Mouse (Mus musculus) liver, embryonic 11.5 days (tissue): ENCODE data around the gene Pom121. TPM values are rescaled to one million over a fixed set of nuclear protein-coding genes. Genes with fewer than 3 reads are reported as not detected.

Experiments used
- ATAC-seq: fragments of 200-750 bp; cut with Nextera tagmentation; replicated peaks from 2 replicates; pipeline ENCODE4 v1.8.0; 2017; ENCODE audit warnings: moderate number of reproducible peaks, mild to moderate bottlenecking, moderate TSS enrichment, moderate library complexity; ENCODE audit not compliant: low FRiP score
- DNase-seq: peaks from one replicate; pipeline ENCODE4 v3.0.0-alpha.2; 2017; ENCODE audit warnings: low spot score
- H3K27ac ChIP-seq: fragments of 300-500 bp; sonication (generic); 2 replicates; pipeline ENCODE4 v1.5.1; 2014; ENCODE audit warnings: mild to moderate bottlenecking, low read depth, low read length, control low read depth
- H3K27me3 ChIP-seq: fragments of 300-500 bp; sonication (generic); replicated peaks from 2 replicates; pipeline ENCODE4 v1.6.1; 2014; ENCODE audit warnings: low read length, mixed read lengths; ENCODE audit not compliant: control insufficient read depth, insufficient read depth
- H3K36me3 ChIP-seq: fragments of 300-500 bp; sonication (generic); 2 replicates; pipeline ENCODE4 v1.6.1; 2014; ENCODE audit warnings: mild to moderate bottlenecking, low read length, moderate library complexity, mixed read lengths; ENCODE audit not compliant: control insufficient read depth, insufficient read depth
- H3K4me1 ChIP-seq: fragments of 300-500 bp; sonication (generic); replicated peaks from 2 replicates; pipeline ENCODE4 v1.6.1; 2014; ENCODE audit warnings: low read length, mixed read lengths; ENCODE audit not compliant: control insufficient read depth, insufficient read depth
- H3K4me2 ChIP-seq: fragments of 300-500 bp; sonication (generic); 2 replicates; pipeline ENCODE4 v1.6.1; 2014; ENCODE audit warnings: mild to moderate bottlenecking, control low read depth, moderate library complexity
- H3K4me3 ChIP-seq: fragments of 300-500 bp; sonication (generic); 2 replicates; pipeline ENCODE4 v1.5.1; 2014; ENCODE audit warnings: low read depth, low read length, control low read depth
- H3K9ac ChIP-seq: fragments of 300-500 bp; sonication (generic); 2 replicates; pipeline ENCODE4 v1.6.1; 2014; ENCODE audit warnings: low read depth, low read length, control low read depth
- H3K9me3 ChIP-seq: fragments of 300-500 bp; sonication (generic); 2 replicates; pipeline ENCODE4 v1.6.1; 2016; ENCODE audit warnings: low read length, inconsistent platforms, mixed read lengths; ENCODE audit not compliant: control insufficient read depth
- whole genome bisulfite sequencing: fragments of 180-500 bp; shearing (Covaris S2); extraction: QIAGEN DNeasy Blood & Tissue Kit; methylation state at CpG from one replicate; pipeline ENCODE4 v1.1.7; 2014; 5-methylcytosine and 5-hydroxymethylcytosine counted together
- polyA plus RNA-seq: library from polyadenylated mRNA; unstranded; fragments of >200 nt; fragmentation: Nextera tagmentation; extraction: Ambion mirVana; gene quantifications from 2 replicates; pipeline ENCODE4 v1.2.1, GENCODE M21; 2014

The Pom121 gene
- polyA plus RNA-seq: 18.0 and 19.7 TPM in 2 replicates

DNA sequence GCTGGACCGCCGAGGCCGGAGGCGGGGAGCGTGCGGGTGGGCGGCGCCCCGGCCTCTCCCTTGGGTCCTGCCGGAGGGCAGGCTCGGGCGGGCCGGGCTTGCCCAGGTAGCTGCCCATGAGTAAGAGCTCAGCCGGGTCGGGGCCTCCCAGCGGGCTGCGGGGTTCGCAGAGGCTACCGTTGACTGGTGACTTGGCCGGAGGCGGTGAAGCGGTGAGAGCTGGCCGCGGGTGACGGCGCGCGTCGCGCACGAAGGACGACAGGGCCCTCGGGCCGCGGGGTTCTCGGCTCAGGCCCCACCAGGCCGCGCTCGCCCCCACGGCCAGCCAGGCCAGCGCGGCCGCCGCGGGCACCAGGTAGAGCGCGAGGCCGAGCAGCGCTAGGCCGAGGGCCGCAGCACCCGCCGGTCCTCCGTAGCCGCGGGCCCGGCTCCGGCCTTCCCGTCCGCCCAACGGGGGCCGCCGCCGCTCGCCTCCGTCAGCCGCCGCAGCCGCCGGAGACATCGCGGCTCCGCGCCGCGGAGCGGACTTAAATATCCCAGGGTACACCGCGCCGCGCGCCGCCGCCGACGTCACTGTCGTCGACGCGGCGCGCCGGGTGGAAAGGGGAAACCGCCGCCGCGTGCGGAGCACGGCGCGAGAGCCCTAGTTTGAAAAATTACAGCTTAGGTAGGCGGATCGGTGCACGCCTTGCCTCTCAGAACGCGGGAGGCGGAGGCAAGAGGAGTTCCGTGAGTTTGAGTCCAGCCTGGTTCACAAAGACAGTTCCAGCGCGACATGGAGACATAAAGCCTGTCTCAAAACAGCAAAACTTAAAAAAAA lies at the start of gene Pom121:
TSS of gene Pom121 (minus strand) at position 543 of the 820 bp plus-strand sequence.
- no peaks in the 10 kb centered on the region for H3K9me3 ChIP-seq
- peak within 1 kb of the TSS; percentile 97 for H3K9ac ChIP-seq
- DNase-seq (peak; percentile 84), ATAC-seq (peak; percentile 87)
- under 1% methylated on average over 103 of the region's 110 CpGs for WGBS
- no peaks in the 10 kb centered on the region for H3K27me3 ChIP-seq
- H3K4me2 ChIP-seq: peak within 1 kb of the TSS; percentile 82
- H3K27ac ChIP-seq: peak within 1 kb of the TSS; percentile 90
- peaks cover 21% of the 10 kb centered on the region for H3K36me3 ChIP-seq
- H3K4me1 ChIP-seq: peaks cover 5% of the 10 kb centered on the region
- H3K4me3 ChIP-seq: peak within 1 kb of the TSS; percentile 95

DNA sequence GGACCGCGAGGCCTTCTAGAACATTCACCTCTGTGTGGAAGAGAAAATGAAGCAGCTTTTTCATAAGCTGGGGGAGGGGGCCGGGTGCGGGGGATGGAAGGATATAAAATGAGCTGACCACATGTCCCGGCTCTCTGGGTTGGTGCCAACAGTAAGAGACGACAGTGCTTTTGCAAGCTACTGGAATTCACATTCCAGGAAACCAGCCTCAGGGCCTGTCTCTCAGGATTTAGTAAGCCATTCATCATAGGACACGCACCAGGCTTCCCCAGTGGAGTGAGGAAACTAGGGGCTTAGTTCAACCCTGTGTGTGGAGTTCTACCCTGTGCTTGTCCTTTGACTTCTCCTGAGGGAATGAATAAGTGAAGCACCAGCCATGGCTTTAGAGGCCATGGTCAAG lies 48.1 kb upstream of the Pom121 start:
- no peak overlapping the region for H3K4me2 ChIP-seq
- WGBS: 76% methylated on average over 7 of the region's 7 CpGs
- no peaks in the 10 kb centered on the region for H3K4me1 ChIP-seq
- no peak overlapping the region for H3K4me3 ChIP-seq
- DNase-seq (no peak), ATAC-seq (no peak)
- no peak overlapping the region for H3K9ac ChIP-seq
- H3K27me3 ChIP-seq: no peaks in the 10 kb centered on the region
- no peaks in the 10 kb centered on the region for H3K9me3 ChIP-seq
- peaks cover 3% of the 10 kb centered on the region; the same call in 1 of the 2 replicates for H3K36me3 ChIP-seq
- H3K27ac ChIP-seq: no peak overlapping the region

DNA sequence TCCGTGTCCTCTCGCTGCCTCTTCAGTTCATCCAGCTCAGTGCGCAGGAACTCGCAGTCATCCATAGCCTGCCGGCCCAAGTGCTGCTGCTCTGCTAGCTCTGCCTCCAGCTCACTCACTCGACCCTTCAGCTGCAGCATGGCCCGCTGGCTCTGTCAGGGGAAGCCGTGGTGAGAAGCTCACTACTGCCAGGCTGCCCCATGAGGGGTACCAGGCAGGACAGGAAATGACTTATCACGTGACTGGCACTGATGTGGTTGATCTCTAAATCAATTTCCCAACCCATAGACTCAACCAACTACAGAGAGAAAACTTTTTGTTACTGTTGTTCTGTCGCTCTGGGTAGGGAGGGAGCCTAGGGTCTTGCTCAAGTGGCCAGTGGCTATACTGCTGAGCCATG lies 40.7 kb upstream of the Pom121 start:
- H3K36me3 ChIP-seq: peaks cover 17% of the 10 kb centered on the region; the same call in 1 of the 2 replicates
- WGBS: 85% methylated on average over 10 of the region's 10 CpGs

DNA sequence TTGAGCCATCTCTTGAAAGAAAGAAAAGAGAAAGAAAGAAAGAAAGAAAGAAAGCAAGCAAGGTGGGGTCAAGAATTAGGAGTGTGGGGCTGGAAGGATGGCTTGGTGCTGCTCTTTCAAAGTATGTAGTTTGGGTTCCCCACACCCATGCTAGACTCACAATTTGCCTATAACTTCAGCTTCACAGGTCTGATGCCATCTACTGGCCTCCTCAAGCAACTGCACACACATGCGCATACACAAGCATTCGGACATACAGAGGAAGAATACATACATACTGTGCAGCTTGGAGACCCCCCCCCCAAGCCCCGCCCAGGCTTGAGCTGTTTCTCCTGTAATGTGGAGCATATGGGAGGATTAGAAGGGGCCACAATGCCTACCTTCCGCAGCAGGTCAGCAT lies 39.5 kb upstream of the Pom121 start:
- WGBS: 91% methylated on average over 4 of the region's 4 CpGs
- no peak for ATAC-seq
- Histone ChIP-seq H3K9ac (no peak overlapping the region), H3K36me3 (peaks cover 17% of the 10 kb centered on the region; the same call in 1 of the 2 replicates), H3K27ac (no peak overlapping the region), H3K4me3 (no peak overlapping the region), H3K27me3 (no peaks in the 10 kb centered on the region), H3K9me3 (peaks cover 2% of the 10 kb centered on the region; the same call in 1 of the 2 replicates), H3K4me1 (no peaks in the 10 kb centered on the region), H3K4me2 (no peak overlapping the region)
- DNase-seq: no peak

More for the DNA sequence above, 40.7 kb upstream of the Pom121 start:
- Histone ChIP-seq H3K4me1 (no peaks in the 10 kb centered on the region), H3K9ac (no peak overlapping the region), H3K27ac (no peak overlapping the region), H3K27me3 (no peaks in the 10 kb centered on the region), H3K4me3 (no peak overlapping the region), H3K4me2 (no peak overlapping the region), H3K9me3 (peaks cover 2% of the 10 kb centered on the region; the same call in 1 of the 2 replicates)
- ATAC-seq (no peak), DNase-seq (no peak)

DNA sequence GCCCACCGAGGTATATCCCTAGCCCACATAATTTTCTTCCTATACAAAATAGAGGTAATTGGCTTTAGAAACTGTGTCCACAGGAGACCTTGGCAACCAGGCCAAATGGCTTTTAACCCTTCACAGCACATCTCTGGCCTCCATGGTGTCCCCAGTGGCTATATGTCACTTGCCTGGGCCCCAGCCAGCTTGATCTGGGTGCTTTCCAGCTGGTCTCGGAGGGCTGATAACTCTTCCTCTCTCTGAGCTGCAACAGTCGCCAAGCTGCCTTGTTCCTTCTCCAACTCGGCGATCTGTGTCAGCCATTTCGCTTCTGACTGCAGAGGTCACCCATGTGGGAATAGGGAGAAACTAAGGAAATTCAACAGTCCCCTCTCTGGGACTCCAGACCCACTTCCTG lies 36.8 kb upstream of the Pom121 start:
- Histone ChIP-seq H3K27ac (no peak overlapping the region), H3K27me3 (no peaks in the 10 kb centered on the region), H3K4me2 (no peak overlapping the region), H3K4me1 (no peaks in the 10 kb centered on the region), H3K9ac (no peak overlapping the region), H3K36me3 (peaks cover 26% of the 10 kb centered on the region; the same call in 1 of the 2 replicates), H3K4me3 (no peak overlapping the region), H3K9me3 (peaks cover 2% of the 10 kb centered on the region; the same call in 1 of the 2 replicates)
- WGBS: 81% methylated on average over 6 of the region's 6 CpGs
- DNase-seq (no peak), ATAC-seq (no peak)

DNA sequence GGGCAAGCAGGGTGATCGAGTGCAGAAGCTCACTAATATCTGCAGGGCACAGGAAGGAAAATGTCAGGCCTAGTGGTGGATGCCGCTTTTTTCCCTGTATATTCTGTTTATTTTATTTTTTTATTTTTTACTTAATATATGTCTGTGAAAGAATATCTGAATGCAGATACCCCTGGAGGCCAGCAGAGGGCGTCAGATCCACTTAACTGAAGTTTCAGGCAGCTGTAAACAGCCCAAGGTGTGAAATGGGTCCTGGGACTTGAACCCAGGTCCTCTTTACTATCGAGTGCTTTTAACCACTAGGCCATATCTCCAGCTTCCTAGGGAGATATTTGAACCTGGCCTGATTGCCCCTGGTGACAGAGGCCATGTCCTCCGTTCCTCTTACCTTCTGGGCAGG lies 34.4 kb upstream of the Pom121 start:
- DNase-seq (no peak), ATAC-seq (no peak)
- Histone ChIP-seq H3K4me3 (no peak overlapping the region), H3K27me3 (no peaks in the 10 kb centered on the region), H3K4me1 (no peaks in the 10 kb centered on the region), H3K36me3 (peaks cover 15% of the 10 kb centered on the region; the same call in 1 of the 2 replicates), H3K9me3 (no peaks in the 10 kb centered on the region), H3K4me2 (no peak overlapping the region), H3K9ac (no peak overlapping the region), H3K27ac (no peak overlapping the region)
- WGBS: 67% methylated on average over 5 of the region's 5 CpGs

DNA sequence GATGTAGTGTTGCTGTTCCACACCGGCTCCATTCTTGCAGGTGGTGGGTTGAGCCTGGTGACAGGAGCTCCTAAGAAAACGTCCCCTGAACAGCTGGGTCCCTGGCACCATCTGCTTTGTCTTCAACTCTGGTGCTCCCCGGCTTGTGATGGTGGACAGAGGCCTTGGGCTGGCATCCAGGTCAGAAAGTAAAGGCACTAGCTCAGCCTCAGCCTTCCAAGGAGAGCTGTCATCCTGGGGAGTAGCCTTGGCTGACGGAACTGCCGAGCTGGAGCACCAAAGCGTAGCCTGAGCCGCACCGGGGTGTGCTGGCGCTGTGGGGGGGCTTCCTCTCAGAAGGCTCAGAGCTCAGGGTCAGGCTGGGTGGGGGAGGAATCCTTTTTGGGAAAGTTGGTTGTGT lies 15.9 kb upstream of the Pom121 start:
- Histone ChIP-seq H3K4me2 (no peak overlapping the region), H3K4me3 (no peak overlapping the region), H3K27ac (no peak overlapping the region), H3K36me3 (peaks cover 3% of the 10 kb centered on the region; the same call in 1 of the 2 replicates), H3K27me3 (no peaks in the 10 kb centered on the region), H3K9me3 (no peaks in the 10 kb centered on the region), H3K9ac (no peak overlapping the region), H3K4me1 (no peaks in the 10 kb centered on the region)
- ATAC-seq: no peak
- 84% methylated on average over 9 of the region's 9 CpGs for WGBS
- no peak for DNase-seq

DNA sequence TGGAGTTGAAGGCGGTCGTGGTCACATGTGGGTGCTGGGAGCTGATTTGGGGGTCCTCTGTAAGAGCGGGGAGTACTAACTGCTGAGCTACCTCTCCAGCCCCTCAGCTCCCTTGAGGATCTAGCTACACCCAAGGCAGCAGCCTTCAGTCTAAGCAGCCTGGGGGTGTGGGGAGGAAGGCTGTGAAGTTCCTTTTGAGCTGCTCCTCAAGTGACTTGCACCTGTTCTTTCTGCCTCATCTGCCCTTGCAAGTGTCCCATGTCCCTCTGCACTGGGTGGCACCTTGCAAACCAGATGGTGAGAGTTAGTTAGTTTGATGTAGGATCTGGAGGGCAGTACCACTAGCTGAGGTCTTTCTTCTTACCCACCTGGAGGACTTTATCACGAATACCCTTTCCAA lies 13.8 kb upstream of the Pom121 start:
- H3K9me3 ChIP-seq: no peaks in the 10 kb centered on the region
- no peaks in the 10 kb centered on the region for H3K4me1 ChIP-seq
- no peaks in the 10 kb centered on the region for H3K36me3 ChIP-seq
- DNase-seq: no peak
- H3K9ac ChIP-seq: no peak overlapping the region
- ATAC-seq: no peak
- no peaks in the 10 kb centered on the region for H3K27me3 ChIP-seq
- no peak overlapping the region for H3K27ac ChIP-seq
- no peak overlapping the region for H3K4me3 ChIP-seq
- H3K4me2 ChIP-seq: no peak overlapping the region
- 83% methylated on average over 4 of the region's 4 CpGs for WGBS

DNA sequence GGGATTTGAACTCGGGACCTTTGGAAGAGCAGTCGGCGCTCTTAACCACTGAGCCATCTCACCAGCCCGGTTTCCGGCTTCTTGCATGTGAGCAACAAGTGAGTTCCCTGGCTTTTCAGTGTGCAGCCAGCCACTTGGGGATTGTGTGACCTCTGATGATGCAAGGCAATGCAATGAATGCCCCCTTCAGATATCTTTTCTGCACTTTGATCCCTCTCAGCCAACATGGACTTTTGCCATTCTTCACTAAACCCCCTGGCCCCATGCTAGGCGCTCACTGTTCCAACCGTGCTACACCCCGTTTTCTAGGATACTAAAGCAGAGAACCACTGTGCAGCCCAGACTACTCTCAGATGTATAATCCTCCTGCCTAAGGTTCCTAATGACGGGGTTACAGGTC lies 11.1 kb upstream of the Pom121 start:
- Histone ChIP-seq H3K4me3 (no peak overlapping the region), H3K36me3 (no peaks in the 10 kb centered on the region), H3K4me2 (no peak overlapping the region), H3K4me1 (no peaks in the 10 kb centered on the region), H3K9ac (no peak overlapping the region), H3K27me3 (no peaks in the 10 kb centered on the region), H3K9me3 (no peaks in the 10 kb centered on the region), H3K27ac (no peak overlapping the region)
- 81% methylated on average over 9 of the region's 9 CpGs for WGBS
- ATAC-seq: no peak
- DNase-seq: no peak
